Mouse (Mus musculus): ENCODE results near the gene Usp25.

The Usp25 gene

DNA sequence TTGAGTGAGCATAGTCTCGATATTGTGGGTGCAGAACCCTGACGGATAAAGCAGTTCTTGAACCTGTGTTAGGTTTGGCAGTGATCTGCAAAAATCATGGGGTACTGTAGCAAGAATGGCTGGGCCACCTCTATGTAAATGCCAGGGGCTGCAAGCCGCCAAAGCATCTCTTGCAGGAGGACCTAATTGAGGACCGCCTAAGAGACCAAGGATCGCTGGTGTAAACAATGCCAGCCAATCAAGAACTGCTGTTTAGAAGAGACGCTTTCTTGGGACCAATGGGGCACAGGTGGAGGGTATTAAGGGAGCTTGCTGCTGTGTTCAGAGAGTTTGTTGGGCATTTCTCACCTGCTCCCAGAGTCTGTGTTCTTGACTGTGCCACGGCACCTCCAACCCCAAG lies 127.1 kb downstream of the Usp25 start:
- no peak for DNase-seq (ENCODE audit: extremely low spot score, low spot score)

DNA sequence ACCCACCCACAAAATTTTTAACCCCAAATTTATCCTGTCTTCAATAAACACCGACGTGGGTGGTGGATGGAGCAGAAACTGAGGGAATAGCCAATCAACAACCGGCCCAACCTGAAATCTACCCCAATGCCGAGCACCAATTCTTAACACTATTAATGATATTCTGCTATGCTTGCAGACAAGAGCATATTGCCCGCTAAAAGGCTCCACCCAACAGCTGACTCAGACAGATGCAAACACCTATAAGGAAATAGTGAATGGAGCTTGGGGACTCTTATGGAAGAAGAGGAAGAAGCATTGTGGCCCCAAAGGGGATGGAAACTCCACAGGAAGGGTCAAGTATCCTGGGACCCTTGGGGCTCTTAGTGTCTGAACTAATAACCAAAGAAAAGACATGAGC lies 133.3 kb downstream of the Usp25 start:
- no peak for DNase-seq (ENCODE audit: extremely low spot score, low spot score)

DNA sequence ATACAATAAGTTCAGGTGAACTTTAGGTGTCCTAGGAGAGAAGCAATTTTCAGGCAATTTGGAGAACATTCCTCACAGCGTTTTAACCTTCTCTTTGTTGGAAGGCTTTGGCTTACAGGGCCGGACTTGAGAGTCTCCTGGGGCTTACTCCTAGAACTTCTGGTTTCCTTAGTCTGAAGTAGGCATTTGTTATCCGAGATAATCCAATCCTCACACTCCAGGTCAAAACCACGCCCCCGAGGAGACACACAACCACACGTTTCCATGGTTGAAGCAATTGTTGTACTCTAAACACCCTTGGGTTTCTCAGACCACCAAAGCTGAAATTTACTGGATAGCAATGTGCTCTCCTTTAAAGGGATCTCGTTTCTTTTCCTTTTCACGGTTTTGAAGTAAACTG lies 136.8 kb downstream of the Usp25 start:
- no peak for DNase-seq (ENCODE audit: extremely low spot score, low spot score)

DNA sequence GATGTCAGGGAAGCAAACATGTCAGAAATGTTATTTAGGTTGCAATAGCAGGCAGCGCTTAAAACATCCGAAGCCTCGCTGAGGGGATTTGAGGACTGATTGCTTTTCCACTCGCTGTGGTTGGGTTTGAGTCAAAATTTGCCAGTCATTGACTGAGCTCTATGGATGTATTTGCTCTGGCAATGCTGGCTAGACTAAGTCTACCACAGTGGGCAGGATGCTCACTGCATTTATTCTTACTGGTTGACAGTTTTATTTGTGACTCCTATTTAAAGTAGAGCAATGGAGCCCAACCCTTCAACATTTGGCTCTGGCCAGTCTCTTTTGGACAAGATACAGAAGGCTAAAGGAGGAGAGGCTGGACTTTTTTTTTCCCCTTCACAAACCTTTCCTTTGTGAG lies 137.4 kb downstream of the Usp25 start:
- no peak for DNase-seq (ENCODE audit: extremely low spot score, low spot score)

DNA sequence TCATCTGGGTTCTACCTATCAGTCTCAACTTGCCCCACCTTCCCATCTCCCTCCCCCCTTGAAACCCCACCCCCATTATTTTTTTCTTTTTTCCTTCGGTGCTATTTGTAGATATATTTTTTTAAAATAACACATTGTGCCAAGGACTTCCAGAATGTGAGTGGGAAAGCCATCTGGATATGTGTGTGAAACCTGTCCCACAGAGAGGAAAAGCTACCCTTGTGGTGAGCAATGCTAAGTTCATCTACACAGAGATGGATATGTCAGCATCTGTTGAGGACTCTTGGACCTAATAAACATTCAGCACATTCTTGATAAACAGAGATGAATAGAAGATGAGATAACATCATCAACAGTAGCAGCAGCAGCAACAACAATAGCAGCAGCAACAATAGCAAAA lies 138.8 kb downstream of the Usp25 start:
- no peak for DNase-seq (ENCODE audit: extremely low spot score, low spot score)

DNA sequence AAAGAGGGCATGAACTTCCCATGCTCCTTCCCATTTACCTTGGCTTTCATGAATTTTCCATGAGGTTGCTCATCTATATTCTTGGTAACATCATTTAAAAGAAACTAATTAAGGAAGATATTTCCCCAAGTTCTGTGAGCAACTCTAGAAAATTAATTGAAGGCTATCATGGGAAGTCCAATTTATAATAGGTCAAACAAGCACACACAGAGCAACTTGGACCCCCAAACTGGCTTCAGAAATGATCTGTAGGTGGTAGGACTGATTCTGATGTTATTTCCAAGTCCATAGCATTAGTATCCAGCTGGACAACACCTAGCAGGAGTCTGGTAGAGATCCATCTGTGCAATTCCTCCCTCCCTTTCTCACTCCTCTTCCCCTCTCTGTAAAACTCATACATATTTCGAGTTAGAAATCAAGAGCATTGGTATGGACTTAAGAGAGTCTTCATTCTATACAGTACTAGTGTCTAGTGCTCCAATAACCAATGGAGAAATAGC lies 139.8 kb downstream of the Usp25 start:
- DNase-seq (ENCODE audit: extremely low spot score, low spot score), result no peak

DNA sequence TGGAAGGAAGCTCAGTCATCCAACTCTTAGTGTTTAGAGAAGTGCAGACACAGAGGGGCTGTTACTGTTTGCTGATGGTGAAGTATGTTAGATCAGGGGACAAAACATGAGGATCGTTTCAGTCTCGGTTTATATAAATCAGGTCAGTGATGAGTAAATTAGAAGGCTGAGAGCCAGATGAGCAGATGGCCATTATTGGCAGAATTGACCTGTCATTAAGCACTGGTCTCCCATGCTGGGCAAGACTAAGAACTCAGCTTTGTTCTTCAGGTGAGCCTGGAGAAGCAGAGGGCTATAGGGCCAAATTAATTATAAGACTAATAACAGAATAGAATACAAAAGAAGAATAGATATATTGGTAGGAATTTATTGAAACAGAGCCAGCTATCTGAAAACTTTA lies 140.3 kb downstream of the Usp25 start:
- DNase-seq (ENCODE audit: extremely low spot score, low spot score), result no peak

DNA sequence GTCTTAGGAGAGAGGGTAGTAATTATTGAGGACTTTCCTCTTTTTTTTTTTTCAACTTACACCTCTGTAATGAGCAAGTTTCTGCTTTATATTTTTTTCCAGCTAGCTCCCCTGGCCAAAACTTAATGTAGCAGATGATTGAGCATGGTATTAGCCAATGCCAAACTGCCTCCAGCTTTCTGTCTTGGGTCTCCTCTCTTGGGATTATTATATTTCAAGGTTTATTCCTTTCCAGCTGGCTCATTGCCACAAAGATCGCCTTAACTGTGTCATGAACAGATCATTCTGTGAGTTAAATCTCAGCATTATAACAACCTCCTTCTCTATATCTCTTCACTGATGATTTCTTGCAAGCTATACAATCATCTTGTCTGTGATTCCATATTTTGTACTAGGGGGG lies 141.3 kb downstream of the Usp25 start:
- no peak for DNase-seq (ENCODE audit: extremely low spot score, low spot score)
